Comparison of ENCODE assay signal across 14 mouse cellular contexts in genomic region chr5:24892461-24892860, GRCm38 (mm10).
"Had no signal": no experiment of that assay in that cellular context is flagged by ENCODE, and none has a peak within 500 bp of the region (broad histone marks: within the 10 kb centered on the region; RNA-seq: fewer than 3 reads in every experiment).

No protein-coding gene starts in this region.

- DNase-seq: layer of hippocampus, postnatal 36 days; liver, embryonic 13.5 days; lung, adult 2 months; lung, postnatal 14 days; lung, postnatal 4 days; midbrain, embryonic 14.5 days; thymus, adult 2 months; thymus, postnatal 14 days; thymus, postnatal 4 days had no signal

- H3K27ac ChIP-seq: kidney, embryonic 15.5 days; left cerebral cortex, adult 2 months; liver, embryonic 13.5 days; stomach, postnatal 0 days had no signal

- ATAC-seq: intestine, postnatal 0 days had no signal

- H3K4me2 ChIP-seq: kidney, embryonic 15.5 days; liver, embryonic 13.5 days; midbrain, embryonic 11.5 days had no signal

- H3K4me3 ChIP-seq: kidney, embryonic 15.5 days; left cerebral cortex, adult 2 months; liver, embryonic 13.5 days had no signal

- H3K9me3 ChIP-seq: kidney, embryonic 15.5 days; liver, embryonic 13.5 days had no signal

- H3K36me3 ChIP-seq: liver, embryonic 13.5 days had no signal

- H3K9ac ChIP-seq: kidney, embryonic 15.5 days; liver, embryonic 13.5 days had no signal

- H3K27me3 ChIP-seq: kidney, embryonic 15.5 days; liver, embryonic 13.5 days had no signal
